Mouse (Mus musculus): ENCODE data around the gene Apoe. TPM values are rescaled to one million over a fixed set of nuclear protein-coding genes. Genes with fewer than 3 reads are reported as not detected.

Apoe gene
- polyA plus RNA-seq, 1 experiment from 2014 or later, result 83.6 TPM

GRCm38 (mm10) chr7:19713196-19713595, 14.2 kb upstream of the Apoe start:
- H3K9me3 ChIP-seq (replicated peaks), result no peaks in the 10 kb centered on the region
- H3K36me3 ChIP-seq, result peaks cover 72% of the 10 kb centered on the region
- no peaks in the 10 kb centered on the region for H3K27me3 ChIP-seq (ENCODE audit: low read depth, poor library complexity, severe bottlenecking)
- DNase-seq (ENCODE audit: low spot score), result no peak
- 61% methylated on average over 4 of the region's 4 CpGs for WGBS
- no peak overlapping the region for H3K27ac ChIP-seq
- no peak overlapping the region for H3K4me3 ChIP-seq
- peaks cover 18% of the 10 kb centered on the region for H3K4me1 ChIP-seq

GRCm38 (mm10) chr7:19712414-19712813, 13.4 kb upstream of the Apoe start:
- Histone ChIP-seq H3K27ac (no peak overlapping the region), H3K4me3 (no peak overlapping the region), H3K9me3 (replicated peaks) (no peaks in the 10 kb centered on the region), H3K27me3 (ENCODE audit: low read depth, poor library complexity, severe bottlenecking) (no peaks in the 10 kb centered on the region), H3K36me3 (peaks cover 75% of the 10 kb centered on the region), H3K4me1 (peaks cover 18% of the 10 kb centered on the region)
- WGBS, result 91% methylated on average over 4 of the region's 4 CpGs
- no peak for DNase-seq (ENCODE audit: low spot score)

DNA sequence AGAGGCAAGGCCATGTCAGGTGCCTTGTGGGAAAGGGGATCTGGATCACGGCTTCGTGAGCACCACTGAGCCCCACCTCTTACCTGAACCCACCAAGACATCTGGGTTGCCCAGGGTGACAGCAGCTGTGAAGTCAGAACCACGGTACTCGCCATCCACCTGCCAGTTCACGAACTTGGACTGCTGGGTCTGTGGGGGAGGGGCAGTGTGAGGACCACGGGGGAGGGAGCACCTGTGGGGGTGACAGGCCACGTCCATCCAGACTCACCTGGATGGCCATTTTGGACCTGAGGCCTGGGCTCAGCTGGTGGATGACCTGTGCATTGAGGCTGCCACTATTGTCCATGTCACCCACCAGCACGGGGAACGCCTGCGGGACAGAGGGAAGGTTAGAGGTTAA, 11.7 kb upstream of the Apoe start:
- Histone ChIP-seq H3K27ac (no peak overlapping the region), H3K27me3 (ENCODE audit: low read depth, poor library complexity, severe bottlenecking) (no peaks in the 10 kb centered on the region), H3K9me3 (replicated peaks) (no peaks in the 10 kb centered on the region), H3K36me3 (peaks cover 82% of the 10 kb centered on the region), H3K4me1 (peaks cover 11% of the 10 kb centered on the region), H3K4me3 (no peak overlapping the region)
- WGBS, result 93% methylated on average over 10 of the region's 10 CpGs
- DNase-seq (ENCODE audit: low spot score), result no peak

DNA sequence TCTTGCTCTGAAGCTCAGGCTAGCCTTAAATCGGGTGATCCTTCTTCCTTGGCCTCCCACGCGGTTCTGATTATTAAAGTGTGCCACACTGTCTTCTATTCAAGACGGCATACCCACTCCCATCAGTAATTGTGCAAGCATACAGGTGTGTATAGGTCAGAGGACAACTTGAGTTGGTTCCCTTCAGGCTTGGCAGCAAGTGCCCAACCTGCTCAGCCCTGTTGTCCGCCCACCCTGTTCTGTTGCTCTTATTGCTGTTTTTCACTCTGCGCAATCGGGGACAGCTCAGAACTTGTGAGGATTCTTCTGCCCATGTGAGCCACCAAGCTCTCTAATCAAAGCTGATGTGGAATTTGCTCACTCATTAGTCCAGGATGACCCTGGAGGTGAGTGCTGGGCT, 6.3 kb upstream of the Apoe start:
- Histone ChIP-seq H3K27ac (no peak overlapping the region), H3K36me3 (peaks cover 87% of the 10 kb centered on the region), H3K9me3 (replicated peaks) (no peaks in the 10 kb centered on the region), H3K4me3 (no peak overlapping the region), H3K27me3 (ENCODE audit: low read depth, poor library complexity, severe bottlenecking) (no peaks in the 10 kb centered on the region), H3K4me1 (peaks cover 11% of the 10 kb centered on the region)
- 95% methylated on average over 7 of the region's 7 CpGs for WGBS
- no peak for DNase-seq (ENCODE audit: low spot score)

- H3K27me3 ChIP-seq (ENCODE audit: low read depth, poor library complexity, severe bottlenecking), result no peaks in the 10 kb centered on the region
- H3K9me3 ChIP-seq (replicated peaks), result no peaks in the 10 kb centered on the region
- no peak for DNase-seq (ENCODE audit: low spot score)
- no peak overlapping the region for H3K27ac ChIP-seq
- WGBS, result 92% methylated on average over 4 of the region's 4 CpGs
- H3K36me3 ChIP-seq, result peaks cover 79% of the 10 kb centered on the region
- no peak overlapping the region for H3K4me3 ChIP-seq
- H3K4me1 ChIP-seq, result peaks cover 16% of the 10 kb centered on the region
These were observed 5.5 kb upstream of the Apoe start for GRCm38 (mm10) chr7:19704475-19704874.

- Histone ChIP-seq H3K36me3 (peaks cover 65% of the 10 kb centered on the region), H3K9me3 (replicated peaks) (no peaks in the 10 kb centered on the region), H3K27ac (no peak overlapping the region), H3K27me3 (ENCODE audit: low read depth, poor library complexity, severe bottlenecking) (no peaks in the 10 kb centered on the region), H3K4me3 (no peak overlapping the region), H3K4me1 (peaks cover 31% of the 10 kb centered on the region)
- DNase-seq (ENCODE audit: low spot score), result no peak
- 95% methylated on average over 16 of the region's 16 CpGs for whole genome bisulfite sequencing
These were observed 4.0 kb upstream of the Apoe start for GRCm38 (mm10) chr7:19702859-19703555.

DNA sequence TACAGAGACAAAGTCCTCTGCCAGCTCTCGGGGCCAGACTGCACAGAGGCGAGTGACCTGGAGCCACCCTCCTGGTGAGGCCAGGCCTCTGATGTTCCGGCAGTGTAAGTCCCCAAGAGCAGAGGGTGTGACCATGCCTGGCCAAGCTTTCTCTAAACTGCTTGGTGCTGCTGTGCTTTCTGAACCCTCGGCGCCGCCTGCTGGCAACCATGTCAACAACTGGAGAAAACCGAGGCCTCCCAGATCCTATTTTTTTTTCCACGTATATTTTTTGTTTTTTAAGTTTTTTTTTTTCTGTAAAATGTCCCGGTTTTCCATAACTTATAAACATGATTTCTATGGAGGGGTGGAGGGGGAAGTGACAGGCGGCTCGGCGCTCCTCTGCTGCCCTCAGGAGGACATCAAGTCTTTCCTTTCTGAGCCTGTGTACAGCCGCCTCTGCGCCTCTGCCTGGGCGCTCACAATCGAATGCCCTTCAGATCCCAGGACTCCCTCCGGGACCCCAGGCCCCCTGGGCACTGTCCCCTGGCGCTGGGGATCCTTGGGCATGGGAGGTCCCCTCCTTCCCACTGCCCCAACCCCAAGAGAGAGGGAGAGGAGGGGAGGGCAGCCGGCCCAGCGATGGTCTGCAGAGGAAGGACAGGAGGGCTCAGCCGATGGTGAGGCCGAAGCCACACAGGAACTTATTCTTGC, 2.2 kb upstream of the Apoe start:
- no peaks in the 10 kb centered on the region for H3K27me3 ChIP-seq (ENCODE audit: low read depth, poor library complexity, severe bottlenecking)
- WGBS, result 34% methylated on average over 22 of the region's 22 CpGs
- H3K9me3 ChIP-seq (replicated peaks), result peaks cover 3% of the 10 kb centered on the region; the same call in 1 of the 2 replicates
- H3K4me3 ChIP-seq, result no peak overlapping the region
- peaks cover 34% of the 10 kb centered on the region for H3K4me1 ChIP-seq
- DNase-seq (ENCODE audit: low spot score), result peak; percentile 78
- peaks cover 55% of the 10 kb centered on the region for H3K36me3 ChIP-seq
- peak overlapping the region; percentile 30; the same call in 1 of the 2 replicates for H3K27ac ChIP-seq

- no peak for DNase-seq (ENCODE audit: low spot score)
- no peaks in the 10 kb centered on the region for H3K27me3 ChIP-seq (ENCODE audit: low read depth, poor library complexity, severe bottlenecking)
- peak overlapping the region; percentile 30; the same call in 1 of the 2 replicates for H3K27ac ChIP-seq
- H3K4me3 ChIP-seq, result no peak overlapping the region
- H3K4me1 ChIP-seq, result peaks cover 34% of the 10 kb centered on the region
- peaks cover 55% of the 10 kb centered on the region for H3K36me3 ChIP-seq
- WGBS, result 62% methylated on average over 12 of the region's 12 CpGs
- H3K9me3 ChIP-seq (replicated peaks), result peaks cover 3% of the 10 kb centered on the region; the same call in 1 of the 2 replicates
These were observed 1.5 kb upstream of the Apoe start for GRCm38 (mm10) chr7:19700299-19701068.

DNA sequence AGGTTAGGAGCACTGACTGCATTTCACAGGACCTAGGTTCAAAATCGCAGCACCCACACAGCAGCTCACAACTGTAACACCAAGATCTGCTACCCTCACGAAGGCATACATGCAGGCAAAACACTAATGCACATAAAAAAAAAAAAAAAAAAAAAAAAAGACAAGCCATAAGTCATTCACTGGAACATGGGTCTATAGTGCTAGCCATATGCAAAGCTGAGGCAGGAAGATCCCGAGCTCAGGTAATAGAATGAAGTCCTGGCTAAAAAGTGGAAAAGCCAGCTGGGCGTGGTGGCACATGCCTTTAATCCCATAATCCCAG, 800 bp upstream of the Apoe start:
- Histone ChIP-seq H3K4me1 (peaks cover 34% of the 10 kb centered on the region), H3K36me3 (peaks cover 48% of the 10 kb centered on the region)
- WGBS, result 77% methylated on average over 4 of the region's 4 CpGs

GRCm38 (mm10) chr7:19697949-19698906, 760 bp downstream of the Apoe start:
- WGBS, result 3% methylated on average over 28 of the region's 28 CpGs

More for the DNA sequence above, 800 bp upstream of the Apoe start:
- no peaks in the 10 kb centered on the region for H3K27me3 ChIP-seq (ENCODE audit: low read depth, poor library complexity, severe bottlenecking)
- DNase-seq (ENCODE audit: low spot score), result no peak
- peaks cover 3% of the 10 kb centered on the region; the same call in 1 of the 2 replicates for H3K9me3 ChIP-seq (replicated peaks)
- no peak overlapping the region for H3K4me3 ChIP-seq
- no peak overlapping the region for H3K27ac ChIP-seq

GRCm38 (mm10) chr7:19696336-19696873, 2.6 kb downstream of the Apoe start:
- H3K36me3 ChIP-seq, result peaks cover 14% of the 10 kb centered on the region
- no peak for DNase-seq (ENCODE audit: low spot score)
- peaks cover 47% of the 10 kb centered on the region for H3K4me1 ChIP-seq
- H3K27ac ChIP-seq, result no peak overlapping the region
- H3K9me3 ChIP-seq (replicated peaks), result peaks cover 3% of the 10 kb centered on the region; the same call in 1 of the 2 replicates
- no peak overlapping the region for H3K4me3 ChIP-seq
- WGBS, result 91% methylated on average over 34 of the region's 34 CpGs
- no peaks in the 10 kb centered on the region for H3K27me3 ChIP-seq (ENCODE audit: low read depth, poor library complexity, severe bottlenecking)

More at GRCm38 (mm10) chr7:19697949-19698906, 760 bp downstream of the Apoe start:
- Histone ChIP-seq H3K4me3 (peak overlapping the region; percentile 50), H3K9me3 (replicated peaks) (peaks cover 3% of the 10 kb centered on the region; the same call in 1 of the 2 replicates), H3K36me3 (peaks cover 33% of the 10 kb centered on the region), H3K27me3 (ENCODE audit: low read depth, poor library complexity, severe bottlenecking) (no peaks in the 10 kb centered on the region), H3K27ac (peak overlapping the region; percentile 73), H3K4me1 (peaks cover 39% of the 10 kb centered on the region)
- DNase-seq (ENCODE audit: low spot score), result peak; percentile 63

DNA sequence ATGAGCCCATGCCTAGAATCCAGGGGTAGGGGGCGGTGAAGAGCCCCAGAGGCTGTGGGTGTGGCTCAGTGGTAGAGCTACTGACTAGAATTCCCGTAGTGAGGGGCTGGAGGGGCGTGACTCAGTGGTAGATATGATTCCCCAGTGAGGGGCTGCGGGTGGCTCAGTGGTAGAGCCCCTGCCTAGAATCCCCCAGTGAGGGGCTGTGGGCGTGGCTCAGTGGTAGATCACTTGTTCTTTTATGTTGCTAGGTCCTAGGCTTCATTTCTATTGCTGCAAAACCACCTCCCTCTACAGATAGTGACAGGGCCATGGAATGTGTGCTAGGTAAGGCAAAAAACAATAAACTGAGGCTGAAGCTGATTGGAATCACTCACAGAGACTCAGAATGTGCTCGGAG, 3.1 kb downstream of the Apoe start:
- 81% methylated on average over 6 of the region's 6 CpGs for WGBS
- H3K4me3 ChIP-seq, result no peak overlapping the region
- H3K4me1 ChIP-seq, result peaks cover 43% of the 10 kb centered on the region
- DNase-seq (ENCODE audit: low spot score), result no peak
- no peak overlapping the region for H3K27ac ChIP-seq
- H3K36me3 ChIP-seq, result peaks cover 13% of the 10 kb centered on the region
- peaks cover 3% of the 10 kb centered on the region; the same call in 1 of the 2 replicates for H3K9me3 ChIP-seq (replicated peaks)
- H3K27me3 ChIP-seq (ENCODE audit: low read depth, poor library complexity, severe bottlenecking), result no peaks in the 10 kb centered on the region
